Mouse (Mus musculus): ENCODE results near the gene Cldn34b2. TPM values are rescaled to one million over a fixed set of nuclear protein-coding genes. Genes with fewer than 3 reads are reported as not detected.
"Not testable (repeated sequence)": the region's sequence is repeated elsewhere in the genome, so short reads cannot be mapped to it uniquely, and the experiment has no call there.

Cldn34b2 gene
- polyA plus RNA-seq, 1 experiment from 2014 or later: not detected

- Histone ChIP-seq H3K27me3 (ENCODE audit: control insufficient read depth, insufficient read depth, low read length) (no peaks in the 10 kb centered on the region), H3K4me2 (ENCODE audit: low read depth, severe bottlenecking) (no peak overlapping the region), H3K36me3 (ENCODE audit: control insufficient read depth, insufficient read depth, low read length) (no peaks in the 10 kb centered on the region), H3K9me3 (ENCODE audit: control insufficient read depth, low read length) (no peaks in the 10 kb centered on the region), H3K27ac (replicated peaks; ENCODE audit: low read depth, low read length) (no peak overlapping the region), H3K9ac (ENCODE audit: low read length) (no peak overlapping the region), H3K4me1 (ENCODE audit: control insufficient read depth, insufficient read depth, low read length) (no peaks in the 10 kb centered on the region), H3K4me3 (ENCODE audit: low read depth, low read length) (no peak overlapping the region)
- WGBS: 75% methylated on average over 1 of the region's 1 CpGs
- no peak for ATAC-seq (ENCODE audit: insufficient number of reproducible peaks, low FRiP score, low TSS enrichment, low read depth)
- DNase-seq (ENCODE audit: low spot score): no peak
These were observed 35.3 kb upstream of the Cldn34b2 start for GRCm38 (mm10) chrX:155163553-155163952.

- H3K9ac ChIP-seq (ENCODE audit: low read length): no peak overlapping the region
- H3K4me1 ChIP-seq (ENCODE audit: control insufficient read depth, insufficient read depth, low read length): no peaks in the 10 kb centered on the region
- ATAC-seq (ENCODE audit: insufficient number of reproducible peaks, low FRiP score, low TSS enrichment, low read depth) (no peak), DNase-seq (ENCODE audit: low spot score) (no peak)
- H3K4me3 ChIP-seq (ENCODE audit: low read depth, low read length): no peak overlapping the region
- H3K9me3 ChIP-seq (ENCODE audit: control insufficient read depth, low read length): no peaks in the 10 kb centered on the region
- WGBS: 72% methylated on average over 1 of the region's 1 CpGs
- no peaks in the 10 kb centered on the region for H3K36me3 ChIP-seq (ENCODE audit: control insufficient read depth, insufficient read depth, low read length)
- H3K27me3 ChIP-seq (ENCODE audit: control insufficient read depth, insufficient read depth, low read length): no peaks in the 10 kb centered on the region
- no peak overlapping the region for H3K4me2 ChIP-seq (ENCODE audit: low read depth, severe bottlenecking)
- no peak overlapping the region for H3K27ac ChIP-seq (replicated peaks; ENCODE audit: low read depth, low read length)
These were observed 23.7 kb upstream of the Cldn34b2 start for GRCm38 (mm10) chrX:155151868-155152267.

GRCm38 (mm10) chrX:155144718-155145117 lies 16.5 kb upstream of the Cldn34b2 start:
- Histone ChIP-seq H3K4me1 (ENCODE audit: control insufficient read depth, insufficient read depth, low read length) (no peaks in the 10 kb centered on the region), H3K4me2 (ENCODE audit: low read depth, severe bottlenecking) (no peak overlapping the region), H3K4me3 (ENCODE audit: low read depth, low read length) (no peak overlapping the region), H3K9me3 (ENCODE audit: control insufficient read depth, low read length) (no peaks in the 10 kb centered on the region), H3K27me3 (ENCODE audit: control insufficient read depth, insufficient read depth, low read length) (no peaks in the 10 kb centered on the region), H3K36me3 (ENCODE audit: control insufficient read depth, insufficient read depth, low read length) (no peaks in the 10 kb centered on the region), H3K9ac (ENCODE audit: low read length) (no peak overlapping the region), H3K27ac (replicated peaks; ENCODE audit: low read depth, low read length) (no peak overlapping the region)
- 25% methylated on average over 3 of the region's 3 CpGs for WGBS
- ATAC-seq (ENCODE audit: insufficient number of reproducible peaks, low FRiP score, low TSS enrichment, low read depth): no peak
- peak; percentile 20 for DNase-seq (ENCODE audit: low spot score)

GRCm38 (mm10) chrX:155098024-155098423 lies 30.2 kb downstream of the Cldn34b2 start:
- Histone ChIP-seq H3K9me3 (ENCODE audit: control insufficient read depth, low read length) (no peaks in the 10 kb centered on the region), H3K27ac (replicated peaks; ENCODE audit: low read depth, low read length) (no peak overlapping the region), H3K9ac (ENCODE audit: low read length) (no peak overlapping the region), H3K4me1 (ENCODE audit: control insufficient read depth, insufficient read depth, low read length) (no peaks in the 10 kb centered on the region), H3K27me3 (ENCODE audit: control insufficient read depth, insufficient read depth, low read length) (no peaks in the 10 kb centered on the region), H3K4me2 (ENCODE audit: low read depth, severe bottlenecking) (no peak overlapping the region), H3K4me3 (ENCODE audit: low read depth, low read length) (no peak overlapping the region), H3K36me3 (ENCODE audit: control insufficient read depth, insufficient read depth, low read length) (no peaks in the 10 kb centered on the region)
- DNase-seq (ENCODE audit: low spot score): no peak
- no peak for ATAC-seq (ENCODE audit: insufficient number of reproducible peaks, low FRiP score, low TSS enrichment, low read depth)

- 90% methylated on average over 2 of the region's 4 CpGs for WGBS
- not testable (repeated sequence) for H3K4me3 ChIP-seq (ENCODE audit: low read depth, low read length)
These were observed 34.6 kb downstream of the Cldn34b2 start, which contains the start of gene Magea2 for GRCm38 (mm10) chrX:155093566-155093965. Gene Magea2 (minus strand): TSS chrX:155093666.

GRCm38 (mm10) chrX:155089693-155090092 lies 38.5 kb downstream of the Cldn34b2 start, which contains the start of gene Magea1:
Gene Magea1 (minus strand): TSS chrX:155089793.
- DNase-seq (ENCODE audit: low spot score); H3K4me1 ChIP-seq (ENCODE audit: control insufficient read depth, insufficient read depth, low read length); H3K9ac ChIP-seq (ENCODE audit: low read length); H3K9me3 ChIP-seq (ENCODE audit: control insufficient read depth, low read length); H3K27ac ChIP-seq (replicated peaks; ENCODE audit: low read depth, low read length); ATAC-seq (ENCODE audit: insufficient number of reproducible peaks, low FRiP score, low TSS enrichment, low read depth); H3K36me3 ChIP-seq (ENCODE audit: control insufficient read depth, insufficient read depth, low read length); H3K4me3 ChIP-seq (ENCODE audit: low read depth, low read length); H3K27me3 ChIP-seq (ENCODE audit: control insufficient read depth, insufficient read depth, low read length); H3K4me2 ChIP-seq (ENCODE audit: low read depth, severe bottlenecking): not testable (repeated sequence)
- 100% methylated on average over 1 of the region's 2 CpGs for WGBS

More at GRCm38 (mm10) chrX:155093566-155093965, 34.6 kb downstream of the Cldn34b2 start, which contains the start of gene Magea2:
- not testable (repeated sequence) for DNase-seq (ENCODE audit: low spot score); H3K9me3 ChIP-seq (ENCODE audit: control insufficient read depth, low read length); H3K27ac ChIP-seq (replicated peaks; ENCODE audit: low read depth, low read length); ATAC-seq (ENCODE audit: insufficient number of reproducible peaks, low FRiP score, low TSS enrichment, low read depth); H3K4me2 ChIP-seq (ENCODE audit: low read depth, severe bottlenecking); H3K27me3 ChIP-seq (ENCODE audit: control insufficient read depth, insufficient read depth, low read length); H3K4me1 ChIP-seq (ENCODE audit: control insufficient read depth, insufficient read depth, low read length); H3K9ac ChIP-seq (ENCODE audit: low read length); H3K36me3 ChIP-seq (ENCODE audit: control insufficient read depth, insufficient read depth, low read length)

Other genes starting within 250 kb of the Cldn34b2 start
- gene Cldn34b1, start 238.1 kb downstream of the Cldn34b2 start, polyA plus RNA-seq (2014; fragmentation: Nextera tagmentation; extraction: Ambion mirVana): not detected in 2 replicates
- not detected in 2 replicates for gene Magea6, start 192.4 kb downstream of the Cldn34b2 start, polyA plus RNA-seq (2014; fragmentation: Nextera tagmentation; extraction: Ambion mirVana)
- gene Magea3, start 178.9 kb downstream of the Cldn34b2 start, polyA plus RNA-seq (2014; fragmentation: Nextera tagmentation; extraction: Ambion mirVana): not detected in 2 replicates
- gene Magea8, start 132.6 kb downstream of the Cldn34b2 start, polyA plus RNA-seq (2014; fragmentation: Nextera tagmentation; extraction: Ambion mirVana): not detected in 2 replicates
- not detected in 2 replicates for gene Magea5, start 65.3 kb downstream of the Cldn34b2 start, polyA plus RNA-seq (2014; fragmentation: Nextera tagmentation; extraction: Ambion mirVana)
- not detected in 2 replicates for gene Magea1, start 38.6 kb downstream of the Cldn34b2 start, polyA plus RNA-seq (2014; fragmentation: Nextera tagmentation; extraction: Ambion mirVana)
- gene Magea2, start 34.7 kb downstream of the Cldn34b2 start, polyA plus RNA-seq (2014; fragmentation: Nextera tagmentation; extraction: Ambion mirVana): not detected in 2 replicates
- 76.0 and 78.1 TPM in 2 replicates for gene Sat1, start 88.0 kb upstream of the Cldn34b2 start, polyA plus RNA-seq (2014; fragmentation: Nextera tagmentation; extraction: Ambion mirVana)
- 22.1 and 22.7 TPM in 2 replicates for gene Acot9, start 134.0 kb upstream of the Cldn34b2 start, polyA plus RNA-seq (2014; fragmentation: Nextera tagmentation; extraction: Ambion mirVana)
- gene Prdx4, start 212.3 kb upstream of the Cldn34b2 start, polyA plus RNA-seq (2014; fragmentation: Nextera tagmentation; extraction: Ambion mirVana): 251 and 267 TPM in 2 replicates

Data from limb, embryonic 11.5 days (tissue).